Mouse (Mus musculus) left cerebral cortex, adult 18-20 months (tissue): ENCODE measurements around the gene Pbld2. TPM values are rescaled to one million over a fixed set of nuclear protein-coding genes. Genes with fewer than 3 reads are reported as not detected.

ENCODE experiments used
- total RNA-seq, 2 experiments: library from RNA; stranded (reverse); gene quantifications; 2 replicates each; pipeline ENCODE4 v1.2.3; 2021

Pbld2 gene
- total RNA-seq, 2 experiments from 2014 or later = 2.6 to 3.6 TPM

Other genes starting within 250 kb of the Pbld2 start
- gene Ccar1, start 232.0 kb upstream of the Pbld2 start, total RNA-seq = 10 to 100 TPM; 46.5 to 47.9 TPM
- gene Tet1, start 115.3 kb upstream of the Pbld2 start, total RNA-seq = 10 to 100 TPM; 12.1 to 12.6 TPM
- 10 to 100 TPM; 38.5 to 41.5 TPM for gene Slc25a16, start 103.7 kb upstream of the Pbld2 start, total RNA-seq
- gene Dna2, start 77.3 kb upstream of the Pbld2 start, total RNA-seq = 1 to 10 TPM in 1 of 2 experiments, under 1 TPM in 1; 0.98 to 1.2 TPM
- gene Rufy2, start 44.1 kb upstream of the Pbld2 start, total RNA-seq = 10 to 100 TPM; 75.6 to 91.0 TPM
- 10 to 100 TPM; 50.2 to 50.8 TPM for gene Hnrnph3, start 98 bp upstream of the Pbld2 start, total RNA-seq
- under 1 TPM; 0.30 to 0.45 TPM for gene Pbld1, start 35.8 kb downstream of the Pbld2 start, total RNA-seq
- gene Atoh7, start 75.3 kb downstream of the Pbld2 start, total RNA-seq = 1 to 10 TPM; 2.2 to 3.8 TPM
- 1 to 10 TPM; 3.0 to 4.3 TPM for gene Mypn, start 179.6 kb downstream of the Pbld2 start, total RNA-seq
- 10 to 100 TPM; 52.9 to 53.9 TPM for gene Herc4, start 219.5 kb downstream of the Pbld2 start, total RNA-seq